Mouse (Mus musculus) liver, postnatal 0 days (tissue): ENCODE measurements at regions not wholly inside any gene's neighbourhood (a gene's known extent, or its start where the extent isn't known, plus 50 kb on each side); places are given as distances from the start of the nearest gene placed in this dataset.

Source experiments
- CTCF ChIP-seq: sonication (generic); IDR thresholded peaks from 2 replicates; pipeline ENCODE4 v1.5.1; 2016; ENCODE audit warnings: antibody characterized with exemption, low read depth
- EP300 ChIP-seq: IDR thresholded peaks from 2 replicates; pipeline ENCODE4 v1.6.1; 2016; ENCODE audit warnings: antibody characterized with exemption, low read depth, mild to moderate bottlenecking

DNA sequence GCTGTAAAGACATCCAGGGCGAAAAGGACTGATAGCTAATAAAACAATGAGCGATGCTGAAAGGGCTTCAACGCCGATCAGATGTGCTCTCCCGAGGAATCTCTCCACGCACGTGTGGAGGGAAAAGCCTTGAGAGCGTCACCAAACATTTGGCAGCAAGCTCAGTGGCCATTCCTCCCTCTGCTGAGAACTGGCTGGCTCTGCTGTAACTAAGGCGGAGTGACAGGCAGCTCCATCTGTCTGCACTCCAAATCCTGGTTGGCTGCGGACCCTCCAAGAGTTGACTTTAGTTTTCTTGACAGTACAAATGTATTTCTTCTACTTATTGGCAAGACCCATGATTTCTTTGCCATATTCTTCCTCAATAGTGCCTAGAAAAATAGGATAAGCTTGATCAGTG is 68.5 kb upstream of the Cxcl12 start:
- TF ChIP-seq CTCF (no peak), EP300 (no peak)
